Mouse (Mus musculus): Measurements from ENCODE around the gene Glb1l2. TPM values are rescaled to one million over a fixed set of nuclear protein-coding genes. Genes with fewer than 3 reads are reported as not detected.

Glb1l2 gene
- polyA plus RNA-seq, 1 experiment from 2014 or later: 2.8 TPM

DNA sequence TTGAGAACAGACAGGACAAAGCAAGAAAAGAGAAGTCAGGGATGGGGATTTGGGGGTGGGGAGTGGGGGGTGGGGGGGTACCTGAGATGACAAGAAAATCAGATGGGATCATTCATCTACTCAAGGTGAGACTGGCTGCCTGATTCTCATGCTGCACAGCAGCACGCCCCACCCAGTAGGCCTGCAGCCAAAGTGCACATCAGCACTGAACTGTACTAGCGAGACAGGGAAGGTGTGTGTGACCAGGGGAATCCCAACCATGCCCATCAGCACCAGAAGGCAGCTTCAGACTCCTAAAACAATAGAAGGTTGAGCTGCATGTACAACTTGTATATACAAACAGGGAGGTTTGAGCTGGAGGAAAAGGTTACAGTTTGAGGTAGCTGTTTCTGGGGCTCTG is 30.6 kb downstream of the Glb1l2 start:
- 87% methylated on average over 2 of the region's 2 CpGs for WGBS
- no peak overlapping the region for H3K27ac ChIP-seq (replicated peaks)
- 0 out of 2 replicates have a peak, but pooled peaks have one; percentile 41 for ATAC-seq (ENCODE audit: low FRiP score, low read depth)
- H3K9ac ChIP-seq (replicated peaks): no peak overlapping the region
- no peaks in the 10 kb centered on the region for H3K36me3 ChIP-seq
- H3K4me2 ChIP-seq (replicated peaks): no peak overlapping the region
- no peaks in the 10 kb centered on the region for H3K9me3 ChIP-seq
- no peaks in the 10 kb centered on the region for H3K27me3 ChIP-seq
- no peak overlapping the region for H3K4me3 ChIP-seq
- H3K4me1 ChIP-seq: no peaks in the 10 kb centered on the region

DNA sequence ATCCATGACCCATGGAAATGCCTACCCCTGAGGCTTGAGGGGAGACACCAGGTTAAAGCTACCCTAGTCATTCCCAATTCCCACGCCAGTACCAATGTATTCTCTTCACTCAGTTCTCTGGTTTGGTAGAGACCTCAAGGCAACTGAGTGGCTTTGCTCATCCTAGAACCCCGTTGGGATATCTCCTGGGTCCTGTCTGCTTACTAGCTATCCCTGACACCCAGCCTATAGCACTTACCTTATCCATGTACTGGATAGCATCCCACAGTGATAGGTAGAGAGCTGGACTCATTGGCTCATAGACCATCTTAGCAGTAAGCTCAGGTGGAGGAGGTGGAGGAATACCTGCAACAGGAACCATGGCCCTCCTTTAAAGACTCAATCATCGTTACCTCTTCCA is 38.1 kb downstream of the Glb1l2 start:
- WGBS: 83% methylated on average over 3 of the region's 3 CpGs
- Histone ChIP-seq H3K4me2 (replicated peaks) (no peak overlapping the region), H3K36me3 (no peaks in the 10 kb centered on the region), H3K9me3 (no peaks in the 10 kb centered on the region), H3K9ac (replicated peaks) (no peak overlapping the region), H3K4me3 (no peak overlapping the region), H3K4me1 (no peaks in the 10 kb centered on the region), H3K27ac (replicated peaks) (no peak overlapping the region), H3K27me3 (no peaks in the 10 kb centered on the region)
- ATAC-seq (ENCODE audit: low FRiP score, low read depth): no peak

DNA sequence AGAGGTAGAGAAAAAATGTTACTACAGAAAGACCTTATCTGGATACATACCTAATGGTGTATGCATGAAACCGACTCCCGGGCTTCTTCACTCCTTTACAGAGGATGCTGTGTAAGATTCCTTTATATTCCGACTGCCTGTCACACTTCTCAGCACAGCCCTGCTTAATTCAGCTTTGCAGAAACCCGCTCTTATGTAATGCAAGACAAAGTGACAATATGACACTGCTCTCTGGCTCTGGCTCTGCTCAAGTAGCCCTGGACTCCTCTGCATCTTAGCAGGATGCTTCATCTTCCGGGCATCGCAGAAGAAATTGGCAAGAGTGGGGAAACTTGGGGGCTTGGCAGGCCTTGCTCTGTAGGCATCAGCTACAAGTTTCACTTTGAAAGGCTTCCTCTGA is 43.8 kb downstream of the Glb1l2 start:
- Histone ChIP-seq H3K27me3 (no peaks in the 10 kb centered on the region), H3K36me3 (0 out of 2 replicates have a peak, but pooled peaks cover 2% of the 10 kb centered on the region), H3K4me1 (no peaks in the 10 kb centered on the region), H3K4me3 (no peak overlapping the region), H3K27ac (replicated peaks) (no peak overlapping the region), H3K9me3 (no peaks in the 10 kb centered on the region), H3K9ac (replicated peaks) (no peak overlapping the region), H3K4me2 (replicated peaks) (no peak overlapping the region)
- WGBS: 88% methylated on average over 6 of the region's 6 CpGs
- ATAC-seq (ENCODE audit: low FRiP score, low read depth): no peak

DNA sequence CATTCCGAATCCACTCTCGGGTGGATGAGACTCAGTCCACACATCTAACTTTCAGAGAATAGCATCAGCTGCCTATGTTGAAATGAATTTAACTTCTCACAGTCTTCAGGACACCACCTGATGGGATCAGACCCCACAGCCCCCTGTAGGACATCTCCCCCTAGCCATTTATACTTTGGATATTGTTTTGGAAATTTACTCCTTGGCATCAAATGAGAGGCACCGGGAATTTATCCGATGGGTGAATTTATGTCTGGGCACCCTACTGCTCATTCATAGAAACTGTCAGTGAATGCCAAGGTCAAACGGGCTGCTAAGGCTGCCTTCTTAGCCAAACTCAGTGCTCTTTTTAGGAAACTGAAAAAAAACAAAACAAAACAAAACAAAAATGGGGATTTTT is 45.7 kb downstream of the Glb1l2 start:
- H3K9ac ChIP-seq (replicated peaks): no peak overlapping the region
- no peak for ATAC-seq (ENCODE audit: low FRiP score, low read depth)

DNA sequence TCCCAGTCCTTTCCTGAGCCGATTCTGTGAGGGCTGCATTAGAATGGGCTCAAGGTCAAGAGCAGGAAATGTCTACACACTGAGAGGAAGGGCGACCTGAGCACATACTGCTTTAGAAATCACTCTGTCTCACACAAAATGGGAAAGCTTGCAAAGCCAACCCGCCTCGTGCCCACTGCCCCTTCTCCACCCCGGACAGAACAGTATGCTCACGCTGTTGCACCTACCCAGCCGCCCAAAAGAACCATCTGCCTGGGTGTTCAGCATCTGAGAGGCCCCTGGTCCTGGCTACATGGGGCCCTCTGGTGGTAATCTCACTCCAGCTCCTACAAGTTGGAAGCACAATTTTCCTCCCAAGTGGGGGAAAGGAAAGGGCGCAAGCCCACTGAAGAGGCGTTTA is 46.2 kb downstream of the Glb1l2 start:
- Histone ChIP-seq H3K27ac (replicated peaks) (no peak overlapping the region), H3K9ac (replicated peaks) (no peak overlapping the region), H3K4me1 (no peaks in the 10 kb centered on the region), H3K27me3 (no peaks in the 10 kb centered on the region), H3K4me3 (no peak overlapping the region), H3K9me3 (no peaks in the 10 kb centered on the region), H3K36me3 (peaks cover 21% of the 10 kb centered on the region), H3K4me2 (replicated peaks) (no peak overlapping the region)
- WGBS: 28% methylated on average over 9 of the region's 9 CpGs
- ATAC-seq (ENCODE audit: low FRiP score, low read depth): peak; percentile 70

More for the DNA sequence above, 45.7 kb downstream of the Glb1l2 start:
- Histone ChIP-seq H3K27me3 (no peaks in the 10 kb centered on the region), H3K27ac (replicated peaks) (no peak overlapping the region), H3K4me3 (no peak overlapping the region), H3K4me1 (no peaks in the 10 kb centered on the region), H3K4me2 (replicated peaks) (no peak overlapping the region), H3K9me3 (no peaks in the 10 kb centered on the region), H3K36me3 (peaks cover 16% of the 10 kb centered on the region)
- 83% methylated on average over 5 of the region's 5 CpGs for WGBS

DNA sequence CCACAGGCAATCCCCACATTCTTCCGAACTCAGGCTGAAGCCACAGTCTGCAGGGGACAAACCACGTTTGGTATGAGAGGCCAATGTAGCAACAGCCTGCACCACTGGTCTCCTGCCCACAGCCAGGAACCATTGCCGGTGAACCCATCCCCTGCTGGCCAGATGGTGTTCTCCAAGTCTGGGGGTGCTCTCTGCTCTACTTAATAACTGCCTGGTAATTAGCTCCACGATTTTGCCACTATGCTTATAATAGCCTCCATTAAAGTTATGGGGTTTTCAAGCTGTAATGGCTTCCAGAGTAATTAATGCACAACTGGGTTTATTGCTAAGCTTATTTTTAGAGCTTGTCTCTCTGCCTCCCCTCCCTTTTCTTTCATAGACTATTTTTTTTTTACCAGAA is 57.4 kb downstream of the Glb1l2 start:
- no peak for ATAC-seq (ENCODE audit: low FRiP score, low read depth)
- no peaks in the 10 kb centered on the region for H3K27me3 ChIP-seq
- H3K9ac ChIP-seq (replicated peaks): no peak overlapping the region
- H3K4me2 ChIP-seq (replicated peaks): no peak overlapping the region
- H3K4me3 ChIP-seq: no peak overlapping the region
- WGBS: 82% methylated on average over 4 of the region's 4 CpGs
- H3K27ac ChIP-seq (replicated peaks): no peak overlapping the region
- H3K9me3 ChIP-seq: no peaks in the 10 kb centered on the region
- 0 out of 2 replicates have a peak, but pooled peaks cover 3% of the 10 kb centered on the region for H3K4me1 ChIP-seq
- 0 out of 2 replicates have a peak, but pooled peaks cover 7% of the 10 kb centered on the region for H3K36me3 ChIP-seq

DNA sequence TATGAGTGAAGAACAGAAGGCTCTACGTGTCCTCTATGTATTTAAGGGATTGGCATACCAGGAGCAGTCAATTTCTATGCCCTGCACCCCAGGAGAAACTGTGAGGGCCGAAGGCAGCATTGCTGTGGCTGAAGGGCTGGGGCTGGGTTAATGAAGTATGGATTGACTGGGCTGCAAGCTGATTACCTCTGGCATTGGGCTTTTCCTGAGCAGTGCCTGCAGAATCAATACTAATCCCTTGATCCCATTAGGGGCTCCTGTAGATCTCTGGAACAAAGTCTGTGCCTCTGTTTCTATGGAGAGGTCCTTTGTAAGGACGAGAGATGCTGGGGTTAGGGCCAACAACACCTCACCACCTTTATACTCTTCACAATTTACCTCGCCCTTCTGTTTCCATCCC is 59.1 kb downstream of the Glb1l2 start:
- H3K27me3 ChIP-seq: no peaks in the 10 kb centered on the region
- H3K4me2 ChIP-seq (replicated peaks): no peak overlapping the region
- no peak for ATAC-seq (ENCODE audit: low FRiP score, low read depth)
- 0 out of 2 replicates have a peak, but pooled peaks cover 3% of the 10 kb centered on the region for H3K4me1 ChIP-seq
- WGBS: 8% methylated on average over 4 of the region's 4 CpGs
- 0 out of 2 replicates have a peak, but pooled peaks cover 7% of the 10 kb centered on the region for H3K36me3 ChIP-seq
- no peak overlapping the region for H3K4me3 ChIP-seq
- no peak overlapping the region for H3K9ac ChIP-seq (replicated peaks)
- H3K27ac ChIP-seq (replicated peaks): no peak overlapping the region
- no peaks in the 10 kb centered on the region for H3K9me3 ChIP-seq

DNA sequence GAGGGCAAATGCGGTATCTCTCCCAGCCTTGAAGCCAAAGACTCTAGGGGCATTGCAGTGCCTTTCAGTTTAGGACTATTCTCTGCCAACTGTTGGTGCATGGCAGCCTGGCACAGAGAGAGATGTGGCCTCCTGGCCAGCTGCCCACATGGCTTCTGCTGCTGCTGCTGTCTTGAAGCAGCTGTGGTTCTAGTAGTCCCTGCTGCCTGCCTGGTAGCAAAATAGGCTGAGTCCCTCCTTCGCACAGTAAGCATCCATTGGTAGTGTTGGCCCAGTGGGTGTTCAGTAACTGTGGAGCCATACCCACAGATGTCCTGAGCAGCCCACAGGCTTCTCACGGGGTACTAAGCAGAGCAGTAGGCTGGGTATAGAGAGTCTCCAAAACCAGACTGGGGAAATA is 63.5 kb downstream of the Glb1l2 start:
- ATAC-seq (ENCODE audit: low FRiP score, low read depth): no peak
- H3K27me3 ChIP-seq: no peaks in the 10 kb centered on the region
- H3K9me3 ChIP-seq: no peaks in the 10 kb centered on the region
- no peak overlapping the region for H3K4me3 ChIP-seq
- no peak overlapping the region for H3K4me2 ChIP-seq (replicated peaks)
- 87% methylated on average over 3 of the region's 3 CpGs for WGBS
- H3K36me3 ChIP-seq: no peaks in the 10 kb centered on the region
- 0 out of 2 replicates have a peak, but pooled peaks cover 3% of the 10 kb centered on the region for H3K4me1 ChIP-seq
- no peak overlapping the region for H3K27ac ChIP-seq (replicated peaks)
- no peak overlapping the region for H3K9ac ChIP-seq (replicated peaks)

DNA sequence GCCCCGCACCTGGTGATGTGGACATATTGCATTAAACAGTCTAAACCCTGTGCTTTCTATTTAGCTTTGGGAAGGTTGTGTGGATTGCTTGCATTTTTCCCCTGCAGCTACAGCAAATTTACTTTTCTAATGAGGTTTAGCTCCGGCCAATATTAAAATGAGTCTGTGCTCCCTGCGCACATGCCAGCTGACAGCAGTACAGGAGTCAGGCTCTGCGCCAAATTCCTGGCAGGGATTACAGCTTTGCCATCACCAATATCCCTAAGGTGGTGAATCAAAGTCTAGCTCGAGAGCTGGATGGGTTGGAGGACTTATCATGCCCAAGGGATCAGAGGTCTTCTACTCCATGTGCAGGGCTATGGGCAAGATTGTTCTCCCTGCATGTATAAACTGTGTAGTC is 69.2 kb downstream of the Glb1l2 start:
- H3K9me3 ChIP-seq: no peaks in the 10 kb centered on the region
- no peak overlapping the region for H3K27ac ChIP-seq (replicated peaks)
- H3K4me1 ChIP-seq: peaks cover 22% of the 10 kb centered on the region
- no peaks in the 10 kb centered on the region for H3K36me3 ChIP-seq
- no peak overlapping the region for H3K4me3 ChIP-seq
- no peak overlapping the region for H3K9ac ChIP-seq (replicated peaks)
- no peak for ATAC-seq (ENCODE audit: low FRiP score, low read depth)
- H3K27me3 ChIP-seq: peaks cover 14% of the 10 kb centered on the region
- WGBS: 66% methylated on average over 5 of the region's 5 CpGs
- H3K4me2 ChIP-seq (replicated peaks): 0 out of 2 replicates have a peak overlapping the region, but pooled peaks have one; percentile 2

DNA sequence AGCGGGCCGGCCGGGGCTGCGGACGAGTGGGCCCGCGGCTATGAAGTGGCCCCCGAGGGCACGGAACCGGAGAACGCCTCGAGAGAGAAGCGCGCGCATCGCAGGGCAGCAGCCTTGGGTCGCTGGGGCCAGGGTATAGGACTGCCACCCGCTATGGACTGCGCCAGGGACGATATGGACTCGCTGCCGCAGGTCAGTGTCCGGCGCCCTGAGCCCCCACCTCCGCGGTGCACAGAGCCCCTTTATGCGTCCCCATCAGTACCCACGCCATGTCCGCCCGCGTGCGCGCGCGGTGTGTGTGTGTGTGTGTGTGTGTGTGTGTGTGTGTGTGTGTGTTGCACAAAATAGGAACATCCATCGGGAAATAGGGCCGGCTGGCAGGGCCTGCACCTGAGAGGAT is 72.3 kb downstream of the Glb1l2 start:
- Histone ChIP-seq H3K4me1 (peaks cover 22% of the 10 kb centered on the region), H3K27ac (replicated peaks) (peak overlapping the region; percentile 75), H3K4me2 (replicated peaks) (peak overlapping the region; percentile 85), H3K9ac (replicated peaks) (peak overlapping the region; percentile 90), H3K27me3 (peaks cover 22% of the 10 kb centered on the region), H3K36me3 (no peaks in the 10 kb centered on the region), H3K9me3 (no peaks in the 10 kb centered on the region), H3K4me3 (peak overlapping the region; percentile 73)
- ATAC-seq (ENCODE audit: low FRiP score, low read depth): peak; percentile 69
- WGBS: 0% methylated on average over 37 of the region's 37 CpGs

DNA sequence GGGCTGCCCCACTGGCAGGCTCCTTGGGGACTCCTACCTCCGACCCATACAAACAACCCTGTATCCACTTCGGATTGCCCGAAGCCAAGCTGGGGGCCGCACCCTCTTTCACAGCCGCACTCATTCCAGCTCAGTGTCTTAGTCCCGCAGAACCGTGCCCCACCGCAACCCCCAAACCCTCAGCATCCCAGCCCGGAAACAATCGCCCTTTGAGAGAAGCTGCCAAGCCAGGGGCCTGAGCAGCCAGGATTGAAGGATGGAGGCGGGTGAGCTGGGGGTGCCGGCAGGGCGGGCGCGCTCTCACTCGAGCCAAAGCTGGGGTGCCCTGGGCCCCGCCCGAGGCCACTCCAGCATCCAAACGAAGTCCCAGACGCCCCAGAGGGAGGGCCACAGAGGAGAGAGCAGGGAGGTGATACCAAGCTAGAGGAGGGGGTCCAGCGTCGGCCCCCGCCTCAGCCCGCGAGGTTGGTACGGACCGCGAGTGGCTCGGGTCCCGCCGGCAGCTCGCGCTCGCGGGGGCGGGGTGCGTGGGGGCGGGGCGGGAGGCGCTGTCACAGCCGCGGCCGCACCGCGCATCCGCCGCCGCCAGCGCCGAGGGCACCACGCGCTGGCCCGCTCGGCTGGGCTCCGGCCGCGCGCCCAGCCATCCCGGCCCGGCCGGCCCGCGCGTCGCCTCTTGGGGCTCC is 72.9 kb downstream of the Glb1l2 start, which contains the start of gene B3gat1:
Gene B3gat1, plus strand, starts transcription at position 523 of the 686 bp plus-strand sequence.
- WGBS: under 1% methylated on average over 60 of the region's 65 CpGs
- Histone ChIP-seq H3K27ac (replicated peaks) (peak within 1 kb of the TSS; percentile 75), H3K27me3 (peaks cover 22% of the 10 kb centered on the region)

DNA sequence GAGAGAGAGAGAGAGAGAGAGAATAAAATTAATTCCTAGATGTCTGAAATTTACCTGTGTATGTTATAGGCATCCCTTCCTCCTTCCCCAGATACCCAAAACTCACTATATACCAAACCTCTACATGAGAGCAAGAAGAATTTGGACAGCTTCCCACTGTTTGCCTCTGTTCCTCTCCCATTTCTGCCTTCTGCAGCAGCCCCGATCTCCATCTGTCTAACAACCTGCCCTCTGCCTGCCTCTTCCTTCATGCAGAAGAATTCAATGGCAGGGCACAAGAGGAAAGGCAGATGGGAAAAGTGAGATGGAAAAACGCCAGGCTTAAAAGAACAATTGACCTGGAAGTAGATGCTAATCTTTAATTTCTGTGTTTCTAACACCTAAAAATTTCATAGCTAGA is 77.7 kb downstream of the Glb1l2 start:
- Histone ChIP-seq H3K27me3 (peaks cover 16% of the 10 kb centered on the region), H3K9me3 (no peaks in the 10 kb centered on the region), H3K9ac (replicated peaks) (no peak overlapping the region), H3K36me3 (no peaks in the 10 kb centered on the region), H3K4me3 (no peak overlapping the region), H3K4me2 (replicated peaks) (no peak overlapping the region), H3K4me1 (peaks cover 6% of the 10 kb centered on the region; the same call in 1 of the 2 replicates), H3K27ac (replicated peaks) (no peak overlapping the region)
- WGBS: 89% methylated on average over 2 of the region's 2 CpGs
- no peak for ATAC-seq (ENCODE audit: low FRiP score, low read depth)

More for the DNA sequence above, 72.9 kb downstream of the Glb1l2 start, which contains the start of gene B3gat1:
- Histone ChIP-seq H3K4me2 (replicated peaks) (peak within 1 kb of the TSS; percentile 85), H3K9ac (replicated peaks) (peak within 1 kb of the TSS; percentile 90), H3K4me3 (peak within 1 kb of the TSS; percentile 73), H3K36me3 (no peaks in the 10 kb centered on the region), H3K9me3 (no peaks in the 10 kb centered on the region), H3K4me1 (peaks cover 22% of the 10 kb centered on the region)
- ATAC-seq (ENCODE audit: low FRiP score, low read depth): peak; percentile 89

Measured in midbrain, embryonic 12.5 days (tissue).